Mouse (Mus musculus): ENCODE results near the gene Ncln. TPM values are rescaled to one million over a fixed set of nuclear protein-coding genes. Genes with fewer than 3 reads are reported as not detected.

The Ncln gene
- polyA plus RNA-seq, 1 experiment from 2014 or later: 86.1 TPM

- Histone ChIP-seq H3K4me1 (peaks cover 34% of the 10 kb centered on the region), H3K27ac (no peak overlapping the region), H3K27me3 (ENCODE audit: insufficient read depth, poor library complexity, severe bottlenecking) (no peaks in the 10 kb centered on the region), H3K9me3 (no peaks in the 10 kb centered on the region), H3K4me3 (no peak overlapping the region), H3K36me3 (peaks cover 51% of the 10 kb centered on the region)
- DNase-seq (ENCODE audit: low spot score): no peak
- 82% methylated on average over 8 of the region's 8 CpGs for WGBS
Observed at GRCm38 (mm10) chr10:81493601-81494220, 2.5 kb downstream of the Ncln start.

GRCm38 (mm10) chr10:81492606-81493240 lies 3.5 kb downstream of the Ncln start:
- no peak overlapping the region for H3K27ac ChIP-seq
- no peak overlapping the region for H3K4me3 ChIP-seq
- WGBS: 90% methylated on average over 11 of the region's 11 CpGs
- H3K9me3 ChIP-seq: no peaks in the 10 kb centered on the region
- DNase-seq (ENCODE audit: low spot score): no peak
- H3K27me3 ChIP-seq (ENCODE audit: insufficient read depth, poor library complexity, severe bottlenecking): no peaks in the 10 kb centered on the region
- H3K36me3 ChIP-seq: peaks cover 61% of the 10 kb centered on the region
- H3K4me1 ChIP-seq: peaks cover 41% of the 10 kb centered on the region

GRCm38 (mm10) chr10:81491018-81491417 lies 5.2 kb downstream of the Ncln start:
- Histone ChIP-seq H3K4me3 (no peak overlapping the region), H3K4me1 (peaks cover 38% of the 10 kb centered on the region), H3K36me3 (peaks cover 77% of the 10 kb centered on the region), H3K27me3 (ENCODE audit: insufficient read depth, poor library complexity, severe bottlenecking) (no peaks in the 10 kb centered on the region), H3K27ac (no peak overlapping the region), H3K9me3 (no peaks in the 10 kb centered on the region)
- WGBS: 86% methylated on average over 9 of the region's 9 CpGs
- no peak for DNase-seq (ENCODE audit: low spot score)

- Histone ChIP-seq H3K27ac (no peak overlapping the region), H3K4me3 (no peak overlapping the region), H3K36me3 (peaks cover 77% of the 10 kb centered on the region), H3K4me1 (peaks cover 30% of the 10 kb centered on the region), H3K27me3 (ENCODE audit: insufficient read depth, poor library complexity, severe bottlenecking) (no peaks in the 10 kb centered on the region), H3K9me3 (no peaks in the 10 kb centered on the region)
- no peak for DNase-seq (ENCODE audit: low spot score)
- WGBS: 87% methylated on average over 14 of the region's 14 CpGs
Observed at GRCm38 (mm10) chr10:81489941-81490340, 6.3 kb downstream of the Ncln start.

- no peak for DNase-seq (ENCODE audit: low spot score)
- Histone ChIP-seq H3K4me1 (peaks cover 13% of the 10 kb centered on the region), H3K36me3 (peaks cover 70% of the 10 kb centered on the region), H3K4me3 (no peak overlapping the region), H3K27ac (no peak overlapping the region; the same call in 1 of the 2 replicates), H3K9me3 (no peaks in the 10 kb centered on the region), H3K27me3 (ENCODE audit: insufficient read depth, poor library complexity, severe bottlenecking) (no peaks in the 10 kb centered on the region)
- WGBS: 55% methylated on average over 11 of the region's 11 CpGs
Observed at GRCm38 (mm10) chr10:81488081-81488480, 8.1 kb downstream of the Ncln start.

GRCm38 (mm10) chr10:81486496-81486895 lies 9.7 kb downstream of the Ncln start:
- Histone ChIP-seq H3K4me3 (no peak overlapping the region), H3K27ac (no peak overlapping the region), H3K27me3 (ENCODE audit: insufficient read depth, poor library complexity, severe bottlenecking) (peaks cover 15% of the 10 kb centered on the region), H3K4me1 (peaks cover 27% of the 10 kb centered on the region), H3K36me3 (peaks cover 55% of the 10 kb centered on the region), H3K9me3 (no peaks in the 10 kb centered on the region)
- 88% methylated on average over 10 of the region's 10 CpGs for WGBS
- no peak for DNase-seq (ENCODE audit: low spot score)

GRCm38 (mm10) chr10:81485479-81486018 lies 10.6 kb downstream of the Ncln start:
- Histone ChIP-seq H3K9me3 (no peaks in the 10 kb centered on the region), H3K36me3 (peaks cover 45% of the 10 kb centered on the region), H3K27ac (no peak overlapping the region), H3K27me3 (ENCODE audit: insufficient read depth, poor library complexity, severe bottlenecking) (peaks cover 24% of the 10 kb centered on the region), H3K4me1 (peaks cover 27% of the 10 kb centered on the region), H3K4me3 (no peak overlapping the region)
- DNase-seq (ENCODE audit: low spot score): no peak
- whole genome bisulfite sequencing: 64% methylated on average over 7 of the region's 7 CpGs

GRCm38 (mm10) chr10:81485060-81485449 lies 11.1 kb downstream of the Ncln start:
- H3K36me3 ChIP-seq: peaks cover 40% of the 10 kb centered on the region

GRCm38 (mm10) chr10:81484441-81485059 lies 11.6 kb downstream of the Ncln start:
- H3K36me3 ChIP-seq: peaks cover 35% of the 10 kb centered on the region
- WGBS: 70% methylated on average over 6 of the region's 6 CpGs
- peaks cover 34% of the 10 kb centered on the region for H3K27me3 ChIP-seq (ENCODE audit: insufficient read depth, poor library complexity, severe bottlenecking)
- H3K4me1 ChIP-seq: peaks cover 27% of the 10 kb centered on the region
- H3K4me3 ChIP-seq: no peak overlapping the region
- H3K9me3 ChIP-seq: no peaks in the 10 kb centered on the region
- no peak for DNase-seq (ENCODE audit: low spot score)
- no peak overlapping the region for H3K27ac ChIP-seq

More at GRCm38 (mm10) chr10:81485060-81485449, 11.1 kb downstream of the Ncln start:
- WGBS: 36% methylated on average over 2 of the region's 2 CpGs
- Histone ChIP-seq H3K4me1 (peaks cover 27% of the 10 kb centered on the region), H3K9me3 (no peaks in the 10 kb centered on the region), H3K27me3 (ENCODE audit: insufficient read depth, poor library complexity, severe bottlenecking) (peaks cover 29% of the 10 kb centered on the region), H3K4me3 (no peak overlapping the region), H3K27ac (no peak overlapping the region)
- no peak for DNase-seq (ENCODE audit: low spot score)

GRCm38 (mm10) chr10:81483983-81484382 lies 12.2 kb downstream of the Ncln start:
- no peak for DNase-seq (ENCODE audit: low spot score)
- WGBS: 18% methylated on average over 9 of the region's 9 CpGs
- H3K9me3 ChIP-seq: no peaks in the 10 kb centered on the region
- peaks cover 27% of the 10 kb centered on the region for H3K4me1 ChIP-seq
- peaks cover 29% of the 10 kb centered on the region for H3K36me3 ChIP-seq
- H3K4me3 ChIP-seq: no peak overlapping the region
- peaks cover 39% of the 10 kb centered on the region for H3K27me3 ChIP-seq (ENCODE audit: insufficient read depth, poor library complexity, severe bottlenecking)
- no peak overlapping the region for H3K27ac ChIP-seq

GRCm38 (mm10) chr10:81482533-81482889 lies 13.7 kb downstream of the Ncln start, which contains the start of gene Celf5:
TSS of gene Celf5 (minus strand) at chr10:81482709.
- H3K27me3 ChIP-seq (ENCODE audit: insufficient read depth, poor library complexity, severe bottlenecking): peaks cover 54% of the 10 kb centered on the region
- H3K27ac ChIP-seq: peak within 1 kb of the TSS; percentile 37; the same call in 1 of the 2 replicates
- H3K36me3 ChIP-seq: peaks cover 15% of the 10 kb centered on the region
- 1% methylated on average over 36 of the region's 36 CpGs for WGBS
- no peak for DNase-seq (ENCODE audit: low spot score)
- H3K4me1 ChIP-seq: peaks cover 19% of the 10 kb centered on the region
- H3K9me3 ChIP-seq: no peaks in the 10 kb centered on the region
- peak within 1 kb of the TSS; percentile 60 for H3K4me3 ChIP-seq

GRCm38 (mm10) chr10:81481605-81482532 lies 14.3 kb downstream of the Ncln start:
- 6% methylated on average over 35 of the region's 35 CpGs for WGBS
- Histone ChIP-seq H3K36me3 (peaks cover 8% of the 10 kb centered on the region), H3K27me3 (ENCODE audit: insufficient read depth, poor library complexity, severe bottlenecking) (peaks cover 60% of the 10 kb centered on the region), H3K27ac (peak overlapping the region; percentile 37; the same call in 1 of the 2 replicates), H3K9me3 (no peaks in the 10 kb centered on the region), H3K4me3 (peak overlapping the region; percentile 60), H3K4me1 (peaks cover 22% of the 10 kb centered on the region)
- DNase-seq (ENCODE audit: low spot score): no peak

All from heart, embryonic 10.5 days (tissue).